Mouse (Mus musculus) bone marrow macrophage, adult 2 months (primary cell): Measurements from ENCODE around the gene Hspa2.

ENCODE experiments used
- CTCF ChIP-seq: IDR thresholded peaks from 2 replicates; pipeline ENCODE4 v1.5.1; 2012; ENCODE audit warnings: low read depth, mild to moderate bottlenecking, low read length, moderate library complexity
- POLR2A ChIP-seq: IDR thresholded peaks from 2 replicates; pipeline ENCODE4 v1.6.1; 2012; ENCODE audit warnings: mild to moderate bottlenecking, low read depth, low read length, borderline replicate concordance

GRCm38 (mm10) chr12:76435549-76435948, 31.6 kb downstream of the Hspa2 start:
- TF ChIP-seq CTCF (no peak), POLR2A (no peak)
